Mouse (Mus musculus): ENCODE data around the gene Ldb3. TPM values are rescaled to one million over a fixed set of nuclear protein-coding genes. Genes with fewer than 3 reads are reported as not detected.

Ldb3 gene
- polyA plus RNA-seq, 1 experiment from 2014 or later = 7.8 TPM

- H3K36me3 ChIP-seq = no peaks in the 10 kb centered on the region
- H3K4me1 ChIP-seq (replicated peaks) = peaks cover 13% of the 10 kb centered on the region; the same call in 1 of the 2 replicates
- no peaks in the 10 kb centered on the region for H3K27me3 ChIP-seq (replicated peaks)
- H3K4me3 ChIP-seq (replicated peaks) = peak overlapping the region; percentile 90
- peak overlapping the region; percentile 64 for H3K4me2 ChIP-seq (replicated peaks)
- H3K9me3 ChIP-seq = no peaks in the 10 kb centered on the region
- WGBS = under 1% methylated on average over 98 of the region's 115 CpGs
- peak; percentile 91 for ATAC-seq
- H3K9ac ChIP-seq = peak overlapping the region; percentile 96
- H3K27ac ChIP-seq = peak overlapping the region; percentile 97
Measured at GRCm38 (mm10) chr14:34502475-34503324, 85.8 kb downstream of the Ldb3 start.

DNA sequence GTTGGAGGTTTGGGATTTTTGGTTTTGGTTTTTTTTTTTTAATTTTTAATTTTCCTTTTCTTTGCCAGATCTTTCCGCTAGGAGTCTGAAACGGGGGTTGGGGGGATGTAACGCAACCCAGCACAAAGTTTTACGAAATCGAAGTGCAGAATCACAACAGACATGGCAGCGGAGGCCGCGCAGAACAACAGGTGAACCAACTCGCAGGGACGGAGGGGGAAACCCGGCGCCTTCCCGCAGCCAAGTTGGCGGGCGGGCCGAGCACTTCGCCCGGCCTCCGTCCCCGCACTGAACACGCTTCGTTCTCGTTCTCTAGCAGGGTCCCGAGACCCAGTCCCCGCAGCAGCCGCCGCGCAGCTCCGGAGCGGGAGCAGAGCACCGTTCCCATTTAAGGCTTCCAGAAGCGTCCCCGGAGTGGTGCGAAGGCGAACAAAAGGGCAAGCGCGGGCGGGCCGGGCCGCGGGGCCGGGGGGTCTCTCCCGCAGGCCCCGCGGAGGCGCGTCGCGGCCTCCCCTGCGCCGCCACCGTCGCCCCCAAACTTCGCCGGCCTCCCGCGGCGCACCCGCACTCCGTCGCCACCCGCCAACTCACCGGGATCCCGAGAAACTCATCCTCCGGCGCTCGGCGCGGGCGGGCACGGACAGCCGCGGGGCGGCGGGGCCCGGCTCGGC, 86.5 kb downstream of the Ldb3 start:
- H3K9ac ChIP-seq = peak overlapping the region; percentile 96
- H3K4me3 ChIP-seq (replicated peaks) = peak overlapping the region; percentile 90
- peak; percentile 41 for ATAC-seq
- H3K4me2 ChIP-seq (replicated peaks) = peak overlapping the region; percentile 64
- under 1% methylated on average over 76 of the region's 77 CpGs for WGBS
- no peaks in the 10 kb centered on the region for H3K9me3 ChIP-seq
- no peaks in the 10 kb centered on the region for H3K27me3 ChIP-seq (replicated peaks)
- peak overlapping the region; percentile 97 for H3K27ac ChIP-seq
- H3K36me3 ChIP-seq = no peaks in the 10 kb centered on the region
- peaks cover 13% of the 10 kb centered on the region; the same call in 1 of the 2 replicates for H3K4me1 ChIP-seq (replicated peaks)

DNA sequence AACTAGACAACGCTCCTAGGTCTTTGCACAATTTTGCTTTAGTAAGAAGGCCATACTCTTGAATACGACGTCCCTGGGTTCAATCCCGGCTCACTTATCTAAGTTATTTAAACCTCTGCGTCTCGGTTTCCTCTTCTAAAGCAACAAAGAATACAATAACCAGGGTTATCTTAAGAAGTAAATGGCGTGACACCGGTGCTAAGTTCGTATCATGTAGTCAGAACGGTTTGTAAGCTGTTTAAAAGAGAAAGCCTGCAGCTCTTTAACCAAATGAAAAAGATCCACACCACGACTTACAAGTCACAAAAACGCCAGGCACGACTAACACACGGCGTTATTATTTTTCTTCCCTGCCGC, 87.1 kb downstream of the Ldb3 start:
- peak overlapping the region; percentile 90 for H3K4me3 ChIP-seq (replicated peaks)
- ATAC-seq = no peak

DNA sequence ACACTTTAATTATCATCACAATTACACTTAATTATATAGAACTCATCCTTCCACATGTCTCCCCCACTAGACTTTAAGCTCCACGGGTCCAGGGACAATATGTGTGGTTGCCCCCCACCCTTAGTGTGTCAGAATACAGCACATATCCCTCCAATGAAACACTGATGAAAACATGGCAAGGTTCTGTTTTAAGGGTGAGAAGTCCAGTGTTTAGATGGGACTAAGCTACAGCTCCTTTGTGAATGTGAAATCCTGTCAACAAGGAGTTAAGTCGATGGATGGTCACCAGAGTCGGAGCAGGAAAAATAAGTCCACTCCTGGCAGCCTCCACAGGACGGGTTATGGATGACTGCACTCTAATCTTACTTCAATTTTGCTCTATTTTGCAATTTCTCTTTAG, 88.2 kb downstream of the Ldb3 start:
- Histone ChIP-seq H3K4me3 (replicated peaks) (0 out of 2 replicates have a peak overlapping the region, but pooled peaks have one; percentile 9), H3K4me1 (replicated peaks) (peaks cover 11% of the 10 kb centered on the region; the same call in 1 of the 2 replicates), H3K9ac (no peak overlapping the region), H3K4me2 (replicated peaks) (peak overlapping the region; percentile 46), H3K36me3 (no peaks in the 10 kb centered on the region), H3K27ac (no peak overlapping the region), H3K9me3 (no peaks in the 10 kb centered on the region), H3K27me3 (replicated peaks) (no peaks in the 10 kb centered on the region)
- no peak for ATAC-seq
- WGBS = 9% methylated on average over 4 of the region's 4 CpGs

More for the DNA sequence above, 87.1 kb downstream of the Ldb3 start:
- under 1% methylated on average over 16 of the region's 16 CpGs for WGBS
- peak overlapping the region; percentile 64 for H3K4me2 ChIP-seq (replicated peaks)
- peak overlapping the region; percentile 96 for H3K9ac ChIP-seq
- peaks cover 13% of the 10 kb centered on the region; the same call in 1 of the 2 replicates for H3K4me1 ChIP-seq (replicated peaks)
- peak overlapping the region; percentile 97 for H3K27ac ChIP-seq
- H3K9me3 ChIP-seq = no peaks in the 10 kb centered on the region
- no peaks in the 10 kb centered on the region for H3K36me3 ChIP-seq
- H3K27me3 ChIP-seq (replicated peaks) = no peaks in the 10 kb centered on the region

- no peak overlapping the region for H3K9ac ChIP-seq
- peak overlapping the region; percentile 46; the same call in 1 of the 2 replicates for H3K4me2 ChIP-seq (replicated peaks)
- H3K27me3 ChIP-seq (replicated peaks) = no peaks in the 10 kb centered on the region
- H3K27ac ChIP-seq = no peak overlapping the region
- H3K9me3 ChIP-seq = no peaks in the 10 kb centered on the region
- H3K4me1 ChIP-seq (replicated peaks) = peaks cover 11% of the 10 kb centered on the region; the same call in 1 of the 2 replicates
- no peak for ATAC-seq
- no peak overlapping the region for H3K4me3 ChIP-seq (replicated peaks)
- H3K36me3 ChIP-seq = no peaks in the 10 kb centered on the region
- 61% methylated on average over 4 of the region's 4 CpGs for WGBS
Measured at GRCm38 (mm10) chr14:34499664-34500063, 88.8 kb downstream of the Ldb3 start.

DNA sequence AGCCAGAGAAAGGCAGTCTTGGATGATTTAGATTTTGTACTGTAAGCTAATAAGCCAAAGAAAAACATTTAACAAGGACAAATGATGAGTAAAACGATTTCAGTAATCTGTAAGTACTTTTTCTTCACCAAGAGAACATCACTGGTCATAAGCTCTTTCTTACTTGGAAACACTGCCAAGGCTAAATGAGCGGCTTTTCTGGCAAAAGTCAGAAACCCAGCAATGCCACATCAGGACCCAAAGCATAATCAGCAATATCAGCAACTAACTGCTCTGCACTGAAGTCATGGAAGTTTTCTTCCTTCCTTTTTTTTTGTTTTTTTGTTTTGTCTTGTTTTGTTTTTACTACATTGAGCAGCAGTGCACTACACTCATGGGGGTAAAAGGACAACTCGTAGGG, 91.1 kb downstream of the Ldb3 start:
- no peak for ATAC-seq
- 66% methylated on average over 3 of the region's 3 CpGs for WGBS
- no peaks in the 10 kb centered on the region for H3K27me3 ChIP-seq (replicated peaks)

GRCm38 (mm10) chr14:34493682-34494081, 94.8 kb downstream of the Ldb3 start:
- no peak overlapping the region for H3K9ac ChIP-seq
- WGBS = 84% methylated on average over 3 of the region's 3 CpGs
- H3K27me3 ChIP-seq (replicated peaks) = no peaks in the 10 kb centered on the region
- no peaks in the 10 kb centered on the region for H3K9me3 ChIP-seq
- ATAC-seq = no peak
- peaks cover 6% of the 10 kb centered on the region; the same call in 1 of the 2 replicates for H3K4me1 ChIP-seq (replicated peaks)
- no peak overlapping the region for H3K27ac ChIP-seq
- no peaks in the 10 kb centered on the region for H3K36me3 ChIP-seq
- no peak overlapping the region for H3K4me2 ChIP-seq (replicated peaks)
- no peak overlapping the region for H3K4me3 ChIP-seq (replicated peaks)

More for the DNA sequence above, 91.1 kb downstream of the Ldb3 start:
- Histone ChIP-seq H3K27ac (no peak overlapping the region), H3K9me3 (no peaks in the 10 kb centered on the region), H3K4me2 (replicated peaks) (no peak overlapping the region), H3K36me3 (no peaks in the 10 kb centered on the region), H3K4me1 (replicated peaks) (peaks cover 11% of the 10 kb centered on the region; the same call in 1 of the 2 replicates), H3K4me3 (replicated peaks) (no peak overlapping the region), H3K9ac (no peak overlapping the region)

DNA sequence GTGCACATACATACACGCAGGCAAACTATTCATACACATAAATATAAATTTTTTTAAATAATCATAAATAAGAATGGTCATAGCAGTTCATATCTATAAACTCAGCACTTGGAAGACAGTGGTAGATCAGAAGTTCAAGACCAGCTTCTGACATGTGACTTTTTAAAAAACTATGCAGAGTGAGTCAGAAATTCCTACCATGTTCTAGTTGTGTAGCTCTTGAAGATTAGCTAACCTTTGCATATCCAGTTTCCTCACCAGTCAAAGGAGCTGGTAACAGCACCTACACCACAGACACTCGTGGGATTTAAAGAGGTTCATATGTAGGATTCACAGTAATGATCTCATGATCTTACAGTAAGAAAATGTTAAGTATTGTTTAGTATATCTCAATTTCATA, 95.8 kb downstream of the Ldb3 start:
- H3K4me1 ChIP-seq (replicated peaks) = peaks cover 6% of the 10 kb centered on the region; the same call in 1 of the 2 replicates
- no peak for ATAC-seq
- H3K36me3 ChIP-seq = no peaks in the 10 kb centered on the region
- no peaks in the 10 kb centered on the region for H3K27me3 ChIP-seq (replicated peaks)
- H3K9me3 ChIP-seq = no peaks in the 10 kb centered on the region
- no peak overlapping the region for H3K4me2 ChIP-seq (replicated peaks)
- WGBS = 86% methylated on average over 2 of the region's 2 CpGs
- H3K27ac ChIP-seq = no peak overlapping the region
- H3K9ac ChIP-seq = no peak overlapping the region
- no peak overlapping the region for H3K4me3 ChIP-seq (replicated peaks)

DNA sequence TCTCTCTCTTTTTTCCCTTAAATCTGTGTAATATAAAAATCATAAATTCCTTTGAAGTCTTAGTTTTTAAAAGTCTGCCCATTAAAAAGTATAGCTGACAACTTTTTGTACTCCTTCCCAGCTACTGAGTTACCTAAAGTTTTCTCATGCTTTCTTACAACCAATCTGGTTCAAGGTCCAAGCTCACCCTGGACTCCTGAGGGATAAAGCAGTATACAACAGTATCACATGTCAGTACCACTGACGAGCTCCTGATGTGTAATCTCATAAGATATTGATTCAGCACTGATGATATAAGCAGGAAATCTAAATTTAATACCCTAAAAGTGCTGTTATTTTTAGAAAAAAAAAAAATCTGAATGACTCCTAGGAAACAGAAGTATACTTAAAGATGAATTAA, 97.5 kb downstream of the Ldb3 start:
- no peak overlapping the region for H3K27ac ChIP-seq
- 42% methylated on average over 1 of the region's 1 CpGs for WGBS
- peaks cover 9% of the 10 kb centered on the region; the same call in 1 of the 2 replicates for H3K4me1 ChIP-seq (replicated peaks)
- no peak for ATAC-seq
- no peaks in the 10 kb centered on the region for H3K9me3 ChIP-seq
- no peaks in the 10 kb centered on the region for H3K36me3 ChIP-seq
- H3K9ac ChIP-seq = no peak overlapping the region
- no peak overlapping the region for H3K4me3 ChIP-seq (replicated peaks)
- no peak overlapping the region for H3K4me2 ChIP-seq (replicated peaks)
- no peaks in the 10 kb centered on the region for H3K27me3 ChIP-seq (replicated peaks)

DNA sequence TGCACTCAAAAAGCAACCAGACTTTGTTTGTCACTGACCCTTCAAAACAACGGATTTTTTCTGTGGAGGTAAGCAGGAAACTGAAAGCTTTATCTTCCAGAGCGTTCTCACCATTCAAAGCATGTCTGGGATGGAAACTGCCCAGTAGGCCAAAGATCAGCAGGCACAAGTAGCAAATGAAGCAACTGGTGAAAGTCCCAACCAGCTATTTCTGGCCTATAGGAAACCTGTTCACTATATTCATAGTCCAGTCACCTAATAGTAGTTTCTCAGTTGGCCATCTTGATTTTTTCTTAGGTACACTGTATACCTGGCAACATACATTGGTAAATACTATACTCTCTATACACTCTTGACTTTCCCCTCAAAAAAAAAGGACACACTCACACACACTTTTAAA, 98.6 kb downstream of the Ldb3 start:
- no peaks in the 10 kb centered on the region for H3K9me3 ChIP-seq
- WGBS = 62% methylated on average over 2 of the region's 2 CpGs
- no peaks in the 10 kb centered on the region for H3K36me3 ChIP-seq
- H3K27ac ChIP-seq = no peak overlapping the region
- no peak overlapping the region for H3K4me2 ChIP-seq (replicated peaks)
- no peak for ATAC-seq
- peaks cover 9% of the 10 kb centered on the region; the same call in 1 of the 2 replicates for H3K4me1 ChIP-seq (replicated peaks)
- no peak overlapping the region for H3K4me3 ChIP-seq (replicated peaks)
- H3K9ac ChIP-seq = no peak overlapping the region
- H3K27me3 ChIP-seq (replicated peaks) = no peaks in the 10 kb centered on the region

- no peak overlapping the region for H3K27ac ChIP-seq
- WGBS = 65% methylated on average over 8 of the region's 8 CpGs
- H3K27me3 ChIP-seq (replicated peaks) = no peaks in the 10 kb centered on the region
- H3K4me3 ChIP-seq (replicated peaks) = no peak overlapping the region
- H3K36me3 ChIP-seq = no peaks in the 10 kb centered on the region
- no peak for ATAC-seq
- no peak overlapping the region for H3K4me2 ChIP-seq (replicated peaks)
- peaks cover 12% of the 10 kb centered on the region; the same call in 1 of the 2 replicates for H3K4me1 ChIP-seq (replicated peaks)
- no peak overlapping the region for H3K9ac ChIP-seq
- no peaks in the 10 kb centered on the region for H3K9me3 ChIP-seq
Measured at GRCm38 (mm10) chr14:34486169-34486568, 102.3 kb downstream of the Ldb3 start.
